Mouse (Mus musculus) small intestine, adult 2 months (tissue): ENCODE results near the gene Sacm1l.

Experiments used
- CTCF ChIP-seq: fragments of 200-500 bp; IDR thresholded peaks from 2 replicates; pipeline ENCODE4 v1.5.1; 2012; ENCODE audit warnings: low read depth, mild to moderate bottlenecking, control low read depth, inconsistent platforms, low read length, moderate library complexity, mixed read lengths; ENCODE audit not compliant: insufficient replicate concordance, insufficient read length; ENCODE audit errors: extremely low read depth
- POLR2A ChIP-seq: fragments of 200-500 bp; IDR thresholded peaks from 2 replicates; pipeline ENCODE4 v1.6.1; 2012; ENCODE audit warnings: low read depth, mild to moderate bottlenecking, control low read depth, inconsistent platforms, low read length, moderate library complexity

DNA sequence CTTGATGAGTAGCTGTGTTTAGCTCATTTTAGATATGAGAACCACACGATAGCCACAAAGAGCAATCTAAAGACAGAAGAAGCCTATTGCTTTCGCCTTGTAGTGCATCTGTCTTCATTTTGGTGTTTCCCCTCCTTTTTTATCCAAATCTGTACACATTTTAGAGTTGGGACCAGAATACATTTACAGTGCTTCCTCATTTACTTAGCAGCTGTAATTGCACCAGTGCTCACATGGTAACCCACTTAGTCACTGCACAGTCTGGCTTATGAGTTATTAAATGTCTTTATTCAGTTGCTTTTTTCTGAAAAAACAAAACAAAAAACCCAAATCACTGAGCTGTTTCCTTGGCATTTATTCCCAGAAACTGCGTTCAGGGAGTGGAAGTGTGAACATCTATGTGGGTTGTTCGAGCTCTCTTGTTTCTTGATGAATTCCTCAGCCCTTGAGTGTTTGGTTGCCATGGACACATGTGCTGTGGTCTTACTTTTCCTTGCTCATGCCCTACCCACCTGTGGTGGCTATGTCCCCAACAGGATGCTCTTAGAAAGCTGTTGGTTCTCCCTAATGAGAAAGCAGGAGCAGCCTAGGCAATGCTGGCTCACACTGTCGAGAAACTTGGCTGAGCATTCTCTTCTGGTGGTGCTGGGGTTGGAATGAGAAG, 26.3 kb upstream of the Sacm1l start:
- no peak for TF ChIP-seq CTCF
- no peak for TF ChIP-seq POLR2A
